Mouse (Mus musculus) regulatory T cell (primary cell): ENCODE measurements at regions not wholly inside any gene's neighbourhood (a gene's known extent, or its start where the extent isn't known, plus 50 kb on each side); places are given as distances from the start of the nearest gene placed in this dataset.

ENCODE experiments used
- in situ Hi-C: fragments of 300-600 bp; cut with MboI, MseI; formaldehyde crosslinking; loops from one replicate; pipeline ENCODE4 v1.15.1; 2025; ENCODE audit warnings: high pct_unique_total_duplicates

GRCm38 (mm10) chr1:32092221-32092620 lies 80.3 kb upstream of the Khdrbs2 start:
- in situ Hi-C loops, result loop anchor here (10.0 kb wide), 1 partner anchor 183 kb away; no protein-coding TSS in a partner anchor

- in situ Hi-C loops, result loop anchor here (10.0 kb wide), 1 partner anchor 182 kb away; no protein-coding TSS in a partner anchor
Observed at GRCm38 (mm10) chr1:32092994-32093665, 79.4 kb upstream of the Khdrbs2 start.

GRCm38 (mm10) chr1:32104064-32104463 lies 68.5 kb upstream of the Khdrbs2 start:
- in situ Hi-C loops, result no loop called here
